Mouse (Mus musculus) embryo, embryonic 9.5 days (tissue): ENCODE measurements around the gene Irf2.

Source experiments
- DNase-seq: peaks from one replicate; pipeline ENCODE4 v3.0.0-alpha.2; 2017; ENCODE audit errors: extremely low spot score

Irf2 gene

GRCm38 (mm10) chr8:46755731-46756333 lies 16.3 kb downstream of the Irf2 start:
- no peak for DNase-seq

GRCm38 (mm10) chr8:46757613-46758012 lies 18.1 kb downstream of the Irf2 start:
- DNase-seq = no peak

GRCm38 (mm10) chr8:46758131-46758530 lies 18.6 kb downstream of the Irf2 start:
- DNase-seq = no peak

- no peak for DNase-seq
These were observed 19.1 kb downstream of the Irf2 start for GRCm38 (mm10) chr8:46758676-46759075.

GRCm38 (mm10) chr8:46759562-46759961 lies 20.0 kb downstream of the Irf2 start:
- DNase-seq = no peak

GRCm38 (mm10) chr8:46760701-46761100 lies 21.2 kb downstream of the Irf2 start:
- DNase-seq = no peak

- DNase-seq = no peak
These were observed 21.9 kb downstream of the Irf2 start for GRCm38 (mm10) chr8:46761454-46761853.

GRCm38 (mm10) chr8:46769408-46770180 lies 30.1 kb downstream of the Irf2 start:
- DNase-seq = no peak

- no peak for DNase-seq
These were observed 31.5 kb downstream of the Irf2 start for GRCm38 (mm10) chr8:46770905-46771516.

- no peak for DNase-seq
These were observed 33.3 kb downstream of the Irf2 start for GRCm38 (mm10) chr8:46772801-46773200.

- DNase-seq = no peak
These were observed 38.4 kb downstream of the Irf2 start for GRCm38 (mm10) chr8:46777760-46778460.

GRCm38 (mm10) chr8:46781067-46781657 lies 41.6 kb downstream of the Irf2 start:
- DNase-seq = no peak

GRCm38 (mm10) chr8:46782254-46782653 lies 42.7 kb downstream of the Irf2 start:
- no peak for DNase-seq

- no peak for DNase-seq
These were observed 45.5 kb downstream of the Irf2 start for GRCm38 (mm10) chr8:46785070-46785469.

- no peak for DNase-seq
These were observed 46.4 kb downstream of the Irf2 start for GRCm38 (mm10) chr8:46785926-46786325.

- DNase-seq = no peak
These were observed 49.8 kb downstream of the Irf2 start for GRCm38 (mm10) chr8:46789091-46789881.

GRCm38 (mm10) chr8:46791664-46792371 lies 52.3 kb downstream of the Irf2 start:
- DNase-seq = no peak

GRCm38 (mm10) chr8:46792653-46793052 lies 53.1 kb downstream of the Irf2 start:
- DNase-seq = no peak

GRCm38 (mm10) chr8:46793248-46793647 lies 53.7 kb downstream of the Irf2 start:
- DNase-seq = no peak

- DNase-seq = no peak
These were observed 54.8 kb downstream of the Irf2 start for GRCm38 (mm10) chr8:46794317-46794716.

GRCm38 (mm10) chr8:46799212-46799611 lies 59.7 kb downstream of the Irf2 start:
- DNase-seq = no peak
